Mouse (Mus musculus): Measurements from ENCODE around the gene Med17. TPM values are rescaled to one million over a fixed set of nuclear protein-coding genes. Genes with fewer than 3 reads are reported as not detected.

Med17 gene
- total and polyA plus RNA-seq, 3 experiments, result 15.7 to 59.6 (median 28.9) TPM

DNA sequence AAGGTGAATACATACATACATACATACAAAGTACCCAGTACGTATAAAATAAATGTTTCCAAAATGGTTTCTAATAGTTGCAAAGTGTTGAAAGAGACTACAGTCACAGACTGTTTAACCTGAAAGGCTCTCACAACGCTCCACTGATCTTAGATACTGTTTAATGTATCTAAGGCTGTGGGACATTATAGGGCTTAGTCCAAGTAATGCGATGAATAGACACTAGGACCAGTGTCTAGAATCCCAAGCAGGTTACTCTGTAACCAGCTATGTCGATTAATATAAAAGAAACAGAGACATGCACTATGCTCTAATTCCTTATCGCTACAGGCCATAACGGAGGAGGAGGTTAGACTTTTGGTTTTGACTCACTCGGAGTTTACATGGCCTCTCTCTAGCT lies 17.4 kb upstream of the Med17 start:
- ATAC-seq (ENCODE audit: extremely low read depth, insufficient number of reproducible peaks, low FRiP score, poor library complexity, severe bottlenecking) (no peak), DNase-seq (ENCODE audit: low spot score) (no peak)
- no peaks in the 10 kb centered on the region for H3K9me3 ChIP-seq (replicated peaks)
- peaks cover 2% of the 10 kb centered on the region; the same call in 1 of the 2 replicates for H3K4me1 ChIP-seq (ENCODE audit: insufficient read depth, low read depth, low read length)
- H3K4me3 ChIP-seq (ENCODE audit: low read depth, low read length), result no peak overlapping the region
- H3K36me3 ChIP-seq (replicated peaks), result peaks cover 22% of the 10 kb centered on the region
- TF ChIP-seq POLR2AphosphoS5 (IDR thresholded peaks at IDR 0.05; ENCODE audit: insufficient replicate concordance, low read depth, low read length) (no peak), CTCF (IDR thresholded peaks at IDR 0.05; ENCODE audit: low read depth, low read length) (no peak), GATA2 (IDR thresholded peaks at IDR 0.05; ENCODE audit: borderline replicate concordance, low read depth, low read length) (no peak), TAL1 (conservative IDR thresholded peaks at IDR 0.05; ENCODE audit: low read depth, low read length) (no peak), GATA1 (IDR thresholded peaks at IDR 0.05; ENCODE audit: borderline replicate concordance, low read length) (no peak)
- H3K27me3 ChIP-seq (ENCODE audit: insufficient read depth, low read length), result no peaks in the 10 kb centered on the region

DNA sequence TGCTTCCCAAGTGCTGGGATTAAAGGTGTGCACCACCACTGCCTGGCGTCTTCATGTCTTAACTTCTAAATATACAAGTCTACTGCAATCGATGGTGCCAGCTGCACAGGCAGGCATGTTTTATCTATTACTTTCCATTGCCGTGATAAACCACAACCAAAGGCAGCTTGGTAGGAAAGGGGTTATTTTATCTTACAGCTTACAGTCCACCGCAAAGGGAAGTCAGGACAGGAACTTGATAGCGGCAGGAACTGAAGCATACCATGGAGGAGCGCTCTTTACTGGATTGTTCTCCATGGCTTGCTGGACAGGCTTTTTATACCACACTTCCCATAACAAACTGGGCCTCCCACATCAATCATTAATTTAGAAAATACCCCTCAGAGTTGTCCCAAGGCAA lies 9.5 kb upstream of the Med17 start:
- no peaks in the 10 kb centered on the region for H3K9me3 ChIP-seq (replicated peaks)
- ATAC-seq (ENCODE audit: extremely low read depth, insufficient number of reproducible peaks, low FRiP score, poor library complexity, severe bottlenecking) (peak; percentile 96), DNase-seq (ENCODE audit: low spot score) (peak; percentile 42)
- H3K36me3 ChIP-seq (replicated peaks), result peaks cover 35% of the 10 kb centered on the region
- H3K4me1 ChIP-seq (ENCODE audit: insufficient read depth, low read depth, low read length), result peaks cover 30% of the 10 kb centered on the region
- H3K27me3 ChIP-seq (ENCODE audit: insufficient read depth, low read length), result no peaks in the 10 kb centered on the region
- H3K4me3 ChIP-seq (ENCODE audit: low read depth, low read length), result no peak overlapping the region
- no peak for TF ChIP-seq GATA1 (IDR thresholded peaks at IDR 0.05; ENCODE audit: borderline replicate concordance, low read length)
- no peak for TF ChIP-seq CTCF (IDR thresholded peaks at IDR 0.05; ENCODE audit: low read depth, low read length)
- TF ChIP-seq TAL1 (conservative IDR thresholded peaks at IDR 0.05; ENCODE audit: low read depth, low read length), result peak; percentile 76
- no peak for TF ChIP-seq GATA2 (IDR thresholded peaks at IDR 0.05; ENCODE audit: borderline replicate concordance, low read depth, low read length)
- TF ChIP-seq POLR2AphosphoS5 (IDR thresholded peaks at IDR 0.05; ENCODE audit: insufficient replicate concordance, low read depth, low read length), result no peak

GRCm38 (mm10) chr9:15288402-15288801 lies 8.7 kb upstream of the Med17 start:
- ATAC-seq (ENCODE audit: extremely low read depth, insufficient number of reproducible peaks, low FRiP score, poor library complexity, severe bottlenecking) (no peak), DNase-seq (ENCODE audit: low spot score) (no peak)
- H3K36me3 ChIP-seq (replicated peaks), result peaks cover 34% of the 10 kb centered on the region
- H3K27me3 ChIP-seq (ENCODE audit: insufficient read depth, low read length), result no peaks in the 10 kb centered on the region
- H3K4me3 ChIP-seq (ENCODE audit: low read depth, low read length), result no peak overlapping the region
- TF ChIP-seq CTCF (IDR thresholded peaks at IDR 0.05; ENCODE audit: low read depth, low read length), result no peak
- TF ChIP-seq POLR2AphosphoS5 (IDR thresholded peaks at IDR 0.05; ENCODE audit: insufficient replicate concordance, low read depth, low read length), result no peak
- no peak for TF ChIP-seq TAL1 (conservative IDR thresholded peaks at IDR 0.05; ENCODE audit: low read depth, low read length)
- TF ChIP-seq GATA1 (IDR thresholded peaks at IDR 0.05; ENCODE audit: borderline replicate concordance, low read length), result no peak
- no peak for TF ChIP-seq GATA2 (IDR thresholded peaks at IDR 0.05; ENCODE audit: borderline replicate concordance, low read depth, low read length)
- peaks cover 30% of the 10 kb centered on the region for H3K4me1 ChIP-seq (ENCODE audit: insufficient read depth, low read depth, low read length)
- no peaks in the 10 kb centered on the region for H3K9me3 ChIP-seq (replicated peaks)

GRCm38 (mm10) chr9:15287846-15288245 lies 8.1 kb upstream of the Med17 start:
- peaks cover 34% of the 10 kb centered on the region for H3K36me3 ChIP-seq (replicated peaks)
- H3K4me1 ChIP-seq (ENCODE audit: insufficient read depth, low read depth, low read length), result peaks cover 30% of the 10 kb centered on the region
- no peak for TF ChIP-seq CTCF (IDR thresholded peaks at IDR 0.05; ENCODE audit: low read depth, low read length)
- no peak for TF ChIP-seq POLR2AphosphoS5 (IDR thresholded peaks at IDR 0.05; ENCODE audit: insufficient replicate concordance, low read depth, low read length)
- DNase-seq (ENCODE audit: low spot score) (no peak), ATAC-seq (ENCODE audit: extremely low read depth, insufficient number of reproducible peaks, low FRiP score, poor library complexity, severe bottlenecking) (no peak)
- H3K27me3 ChIP-seq (ENCODE audit: insufficient read depth, low read length), result no peaks in the 10 kb centered on the region
- no peak overlapping the region for H3K4me3 ChIP-seq (ENCODE audit: low read depth, low read length)
- no peaks in the 10 kb centered on the region for H3K9me3 ChIP-seq (replicated peaks)

- Histone ChIP-seq H3K36me3 (replicated peaks) (peaks cover 33% of the 10 kb centered on the region), H3K4me3 (ENCODE audit: low read depth, low read length) (no peak overlapping the region), H3K4me1 (ENCODE audit: insufficient read depth, low read depth, low read length) (peaks cover 42% of the 10 kb centered on the region), H3K9me3 (replicated peaks) (no peaks in the 10 kb centered on the region), H3K27me3 (ENCODE audit: insufficient read depth, low read length) (no peaks in the 10 kb centered on the region)
- DNase-seq (ENCODE audit: low spot score) (no peak), ATAC-seq (ENCODE audit: extremely low read depth, insufficient number of reproducible peaks, low FRiP score, poor library complexity, severe bottlenecking) (no peak)
- no peak for TF ChIP-seq POLR2AphosphoS5 (IDR thresholded peaks at IDR 0.05; ENCODE audit: insufficient replicate concordance, low read depth, low read length)
- TF ChIP-seq GATA2 (IDR thresholded peaks at IDR 0.05; ENCODE audit: borderline replicate concordance, low read depth, low read length), result no peak
- no peak for TF ChIP-seq CTCF (IDR thresholded peaks at IDR 0.05; ENCODE audit: low read depth, low read length)
- no peak for TF ChIP-seq TAL1 (conservative IDR thresholded peaks at IDR 0.05; ENCODE audit: low read depth, low read length)
- no peak for TF ChIP-seq GATA1 (IDR thresholded peaks at IDR 0.05; ENCODE audit: borderline replicate concordance, low read length)
Measured at GRCm38 (mm10) chr9:15285443-15285842, 5.7 kb upstream of the Med17 start.

DNA sequence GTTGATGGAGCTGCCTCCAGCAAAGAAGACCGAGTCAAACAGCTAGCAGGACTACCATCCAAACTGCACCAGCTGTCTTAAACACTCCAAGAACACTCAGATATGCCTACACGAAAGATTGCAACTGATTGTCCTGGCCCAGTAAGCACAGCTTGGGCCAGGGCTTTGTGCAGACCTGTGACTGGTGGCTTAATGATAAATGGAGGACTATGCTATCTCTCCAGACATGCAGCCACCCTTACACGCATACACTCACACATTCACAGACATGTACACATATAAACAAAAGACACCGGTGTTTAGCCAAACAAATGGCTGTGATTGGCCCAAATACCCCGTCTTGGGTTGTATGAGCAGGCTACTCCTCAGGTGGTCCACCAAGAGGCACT lies 754 bp upstream of the Med17 start:
- peak overlapping the region; percentile 84 for H3K4me3 ChIP-seq (ENCODE audit: low read depth, low read length)
- ATAC-seq (ENCODE audit: extremely low read depth, insufficient number of reproducible peaks, low FRiP score, poor library complexity, severe bottlenecking) (no peak), DNase-seq (ENCODE audit: low spot score) (no peak)
- no peaks in the 10 kb centered on the region for H3K9me3 ChIP-seq (replicated peaks)
- H3K4me1 ChIP-seq (ENCODE audit: insufficient read depth, low read depth, low read length), result peaks cover 37% of the 10 kb centered on the region
- no peaks in the 10 kb centered on the region for H3K27me3 ChIP-seq (ENCODE audit: insufficient read depth, low read length)
- TF ChIP-seq GATA1 (IDR thresholded peaks at IDR 0.05; ENCODE audit: borderline replicate concordance, low read length) (no peak), GATA2 (IDR thresholded peaks at IDR 0.05; ENCODE audit: borderline replicate concordance, low read depth, low read length) (no peak), CTCF (IDR thresholded peaks at IDR 0.05; ENCODE audit: low read depth, low read length) (no peak)
- peaks cover 37% of the 10 kb centered on the region for H3K36me3 ChIP-seq (replicated peaks)
